Mouse (Mus musculus): ENCODE measurements around the gene Hnrnpr. TPM values are rescaled to one million over a fixed set of nuclear protein-coding genes. Genes with fewer than 3 reads are reported as not detected.
A peak's percentile ranks its signal among the peaks of the same experiment; 100 is the strongest.

Gene Hnrnpr
- total and polyA plus RNA-seq, 2 experiments, result 5.0 to 22.9 TPM

- Histone ChIP-seq H3K4me1 (ENCODE audit: control insufficient read depth, insufficient read depth, low read length) (peaks cover 4% of the 10 kb centered on the region; the same call in 1 of the 2 replicates), H3K4me3 (ENCODE audit: insufficient read depth, low read depth, low read length) (no peak overlapping the region), H3K27ac (replicated peaks; ENCODE audit: insufficient read depth, low read depth, low read length) (no peak overlapping the region), H3K36me3 (ENCODE audit: control insufficient read depth, insufficient read depth, low read length) (peaks cover 24% of the 10 kb centered on the region), H3K9ac (ENCODE audit: low read depth, low read length) (no peak overlapping the region), H3K27me3 (ENCODE audit: control insufficient read depth, insufficient read depth, low read length) (no peaks in the 10 kb centered on the region), H3K79me2 (ENCODE audit: control insufficient read depth, insufficient read depth, low read length) (peaks cover 4% of the 10 kb centered on the region; the same call in 1 of the 2 replicates)
- TF ChIP-seq CTCF (IDR thresholded peaks at IDR 0.05; ENCODE audit: low read depth, low read length) (no peak), POLR2A (IDR thresholded peaks at IDR 0.05; ENCODE audit: extremely low read depth, insufficient read depth, low read length) (no peak)
- 88% methylated on average over 39 of the region's 39 CpGs for WGBS
- no peak for DNase-seq (ENCODE audit: extremely low read depth, low read depth, low spot score)
These were observed 19.8 kb upstream of the Hnrnpr start for GRCm38 (mm10) chr4:136290781-136291595.

GRCm38 (mm10) chr4:136291692-136292091 lies 19.1 kb upstream of the Hnrnpr start:
- Histone ChIP-seq H3K27me3 (ENCODE audit: control insufficient read depth, insufficient read depth, low read length) (no peaks in the 10 kb centered on the region), H3K27ac (replicated peaks; ENCODE audit: insufficient read depth, low read depth, low read length) (no peak overlapping the region), H3K36me3 (ENCODE audit: control insufficient read depth, insufficient read depth, low read length) (peaks cover 24% of the 10 kb centered on the region), H3K4me1 (ENCODE audit: control insufficient read depth, insufficient read depth, low read length) (peaks cover 1% of the 10 kb centered on the region; the same call in 1 of the 2 replicates), H3K79me2 (ENCODE audit: control insufficient read depth, insufficient read depth, low read length) (peaks cover 1% of the 10 kb centered on the region; the same call in 1 of the 2 replicates), H3K4me3 (ENCODE audit: insufficient read depth, low read depth, low read length) (no peak overlapping the region), H3K9ac (ENCODE audit: low read depth, low read length) (no peak overlapping the region)
- no peak for DNase-seq (ENCODE audit: extremely low read depth, low read depth, low spot score)
- TF ChIP-seq CTCF (IDR thresholded peaks at IDR 0.05; ENCODE audit: low read depth, low read length) (no peak), POLR2A (IDR thresholded peaks at IDR 0.05; ENCODE audit: extremely low read depth, insufficient read depth, low read length) (no peak)
- 89% methylated on average over 6 of the region's 6 CpGs for WGBS

- H3K36me3 ChIP-seq (ENCODE audit: control insufficient read depth, insufficient read depth, low read length), result peaks cover 11% of the 10 kb centered on the region
- H3K27me3 ChIP-seq (ENCODE audit: control insufficient read depth, insufficient read depth, low read length), result no peaks in the 10 kb centered on the region
- no peaks in the 10 kb centered on the region for H3K4me1 ChIP-seq (ENCODE audit: control insufficient read depth, insufficient read depth, low read length)
- no peak overlapping the region for H3K4me3 ChIP-seq (ENCODE audit: insufficient read depth, low read depth, low read length)
- TF ChIP-seq POLR2A (IDR thresholded peaks at IDR 0.05; ENCODE audit: extremely low read depth, insufficient read depth, low read length) (no peak), CTCF (IDR thresholded peaks at IDR 0.05; ENCODE audit: low read depth, low read length) (no peak)
- no peaks in the 10 kb centered on the region for H3K79me2 ChIP-seq (ENCODE audit: control insufficient read depth, insufficient read depth, low read length)
- no peak overlapping the region for H3K27ac ChIP-seq (replicated peaks; ENCODE audit: insufficient read depth, low read depth, low read length)
- no peak overlapping the region for H3K9ac ChIP-seq (ENCODE audit: low read depth, low read length)
- no peak for DNase-seq (ENCODE audit: extremely low read depth, low read depth, low spot score)
- WGBS, result 74% methylated on average over 7 of the region's 7 CpGs
These were observed 14.8 kb upstream of the Hnrnpr start for GRCm38 (mm10) chr4:136295941-136296340.

GRCm38 (mm10) chr4:136302462-136302861 lies 8.3 kb upstream of the Hnrnpr start:
- no peak overlapping the region for H3K9ac ChIP-seq (ENCODE audit: low read depth, low read length)
- TF ChIP-seq POLR2A (IDR thresholded peaks at IDR 0.05; ENCODE audit: extremely low read depth, insufficient read depth, low read length) (no peak), CTCF (IDR thresholded peaks at IDR 0.05; ENCODE audit: low read depth, low read length) (no peak)
- H3K4me3 ChIP-seq (ENCODE audit: insufficient read depth, low read depth, low read length), result no peak overlapping the region
- no peak overlapping the region for H3K27ac ChIP-seq (replicated peaks; ENCODE audit: insufficient read depth, low read depth, low read length)
- no peaks in the 10 kb centered on the region for H3K27me3 ChIP-seq (ENCODE audit: control insufficient read depth, insufficient read depth, low read length)
- peak; percentile 57 for DNase-seq (ENCODE audit: extremely low read depth, low read depth, low spot score)
- H3K36me3 ChIP-seq (ENCODE audit: control insufficient read depth, insufficient read depth, low read length), result no peaks in the 10 kb centered on the region
- WGBS, result 12% methylated on average over 4 of the region's 4 CpGs
- no peaks in the 10 kb centered on the region; the same call in 1 of the 2 replicates for H3K4me1 ChIP-seq (ENCODE audit: control insufficient read depth, insufficient read depth, low read length)
- H3K79me2 ChIP-seq (ENCODE audit: control insufficient read depth, insufficient read depth, low read length), result no peaks in the 10 kb centered on the region

GRCm38 (mm10) chr4:136304181-136304580 lies 6.6 kb upstream of the Hnrnpr start:
- H3K27me3 ChIP-seq (ENCODE audit: control insufficient read depth, insufficient read depth, low read length), result no peaks in the 10 kb centered on the region
- no peaks in the 10 kb centered on the region for H3K79me2 ChIP-seq (ENCODE audit: control insufficient read depth, insufficient read depth, low read length)
- 69% methylated on average over 2 of the region's 2 CpGs for WGBS
- TF ChIP-seq POLR2A (IDR thresholded peaks at IDR 0.05; ENCODE audit: extremely low read depth, insufficient read depth, low read length) (no peak), CTCF (IDR thresholded peaks at IDR 0.05; ENCODE audit: low read depth, low read length) (no peak)
- no peak overlapping the region for H3K4me3 ChIP-seq (ENCODE audit: insufficient read depth, low read depth, low read length)
- H3K27ac ChIP-seq (replicated peaks; ENCODE audit: insufficient read depth, low read depth, low read length), result no peak overlapping the region
- no peak overlapping the region for H3K9ac ChIP-seq (ENCODE audit: low read depth, low read length)
- no peaks in the 10 kb centered on the region for H3K36me3 ChIP-seq (ENCODE audit: control insufficient read depth, insufficient read depth, low read length)
- H3K4me1 ChIP-seq (ENCODE audit: control insufficient read depth, insufficient read depth, low read length), result no peaks in the 10 kb centered on the region; the same call in 1 of the 2 replicates
- DNase-seq (ENCODE audit: extremely low read depth, low read depth, low spot score), result no peak

- peaks cover 15% of the 10 kb centered on the region; the same call in 1 of the 2 replicates for H3K79me2 ChIP-seq (ENCODE audit: control insufficient read depth, insufficient read depth, low read length)
- H3K9ac ChIP-seq (ENCODE audit: low read depth, low read length), result no peak overlapping the region
- no peak overlapping the region for H3K4me3 ChIP-seq (ENCODE audit: insufficient read depth, low read depth, low read length)
- TF ChIP-seq POLR2A (IDR thresholded peaks at IDR 0.05; ENCODE audit: extremely low read depth, insufficient read depth, low read length) (no peak), CTCF (IDR thresholded peaks at IDR 0.05; ENCODE audit: low read depth, low read length) (no peak)
- 78% methylated on average over 2 of the region's 2 CpGs for WGBS
- no peaks in the 10 kb centered on the region for H3K27me3 ChIP-seq (ENCODE audit: control insufficient read depth, insufficient read depth, low read length)
- H3K36me3 ChIP-seq (ENCODE audit: control insufficient read depth, insufficient read depth, low read length), result no peaks in the 10 kb centered on the region
- no peak overlapping the region for H3K27ac ChIP-seq (replicated peaks; ENCODE audit: insufficient read depth, low read depth, low read length)
- DNase-seq (ENCODE audit: extremely low read depth, low read depth, low spot score), result no peak
- H3K4me1 ChIP-seq (ENCODE audit: control insufficient read depth, insufficient read depth, low read length), result peaks cover 8% of the 10 kb centered on the region
These were observed 2.4 kb upstream of the Hnrnpr start for GRCm38 (mm10) chr4:136308355-136308754.

Measured in liver, adult 2 months (tissue).